Mouse (Mus musculus) central nervous system, embryonic 11.5 days (tissue): ENCODE data around the gene Gpr15. TPM values are rescaled to one million over a fixed set of nuclear protein-coding genes. Genes with fewer than 3 reads are reported as not detected.

Source experiments
- polyA plus RNA-seq: library from polyadenylated mRNA; depleted of rRNA; stranded (reverse); fragments of >200 nt; gene quantifications from 2 replicates; pipeline ENCODE4 v1.2.3, GENCODE M21; 2012; rRNA removed

The Gpr15 gene
- polyA plus RNA-seq = 0.06 and 0.25 TPM in 2 replicates

GRCm38 (mm10) chr16:58718666-58719120, at the start of gene Gpr15:
Gene Gpr15, minus strand, starts transcription at chr16:58719070.

GRCm38 (mm10) chr16:58763076-58763475, 44.2 kb upstream of the Gpr15 start, which contains the start of gene Olfr172:
Gene Olfr172, minus strand, starts transcription at chr16:58763176.

GRCm38 (mm10) chr16:58727477-58728131, 8.7 kb upstream of the Gpr15 start, which contains the start of gene Cldnd1:
Gene Cldnd1, plus strand, starts transcription at chr16:58727910.

GRCm38 (mm10) chr16:58669917-58670630, 48.8 kb downstream of the Gpr15 start, which contains the start of gene Cpox:
Gene Cpox, plus strand, starts transcription at chr16:58670292.

Other genes with a start within 250 kb of the Gpr15 start
- 5.0 and 10.9 TPM in 2 replicates for gene St3gal6, start 194.8 kb downstream of the Gpr15 start, polyA plus RNA-seq
- gene Gm813, start 102.1 kb downstream of the Gpr15 start, polyA plus RNA-seq = not detected in 2 replicates
- gene E330017A01Rik, start 80.3 kb downstream of the Gpr15 start, polyA plus RNA-seq = not detected in 2 replicates
- 29.5 and 45.9 TPM in 2 replicates for gene Cpox, start 48.8 kb downstream of the Gpr15 start, polyA plus RNA-seq
- 71.1 and 85.0 TPM in 2 replicates for gene Cldnd1, start 8.8 kb upstream of the Gpr15 start, polyA plus RNA-seq
- gene Olfr172, start 44.1 kb upstream of the Gpr15 start, polyA plus RNA-seq = not detected in 2 replicates
- not detected in 2 replicates for gene Olfr173, start 81.2 kb upstream of the Gpr15 start, polyA plus RNA-seq
- not detected in 2 replicates for gene Olfr175-ps1, start 107.7 kb upstream of the Gpr15 start, polyA plus RNA-seq
- not detected in 2 replicates for gene Olfr177, start 155.7 kb upstream of the Gpr15 start, polyA plus RNA-seq
- gene Olfr178, start 173.0 kb upstream of the Gpr15 start, polyA plus RNA-seq = not detected in 2 replicates
- gene Olfr181, start 209.7 kb upstream of the Gpr15 start, polyA plus RNA-seq = not detected in 2 replicates
- gene Olfr180, start 210.3 kb upstream of the Gpr15 start, polyA plus RNA-seq = not detected in 2 replicates